Mouse (Mus musculus): ENCODE results near the gene Tra2a. TPM values are rescaled to one million over a fixed set of nuclear protein-coding genes. Genes with fewer than 3 reads are reported as not detected.

Tra2a gene
- polyA plus RNA-seq, 1 experiment from 2014 or later: 37.1 TPM

- Histone ChIP-seq H3K4me3 (ENCODE audit: low read depth, low read length) (peak overlapping the region; percentile 98), H3K4me1 (replicated peaks; ENCODE audit: control insufficient read depth, insufficient read depth, low read length) (peaks cover 19% of the 10 kb centered on the region), H3K36me3 (ENCODE audit: control insufficient read depth, insufficient read depth, low read length) (no peaks in the 10 kb centered on the region), H3K27me3 (replicated peaks; ENCODE audit: control insufficient read depth, insufficient read depth, low read length) (no peaks in the 10 kb centered on the region), H3K9ac (ENCODE audit: low read depth, low read length) (peak overlapping the region; percentile 96), H3K4me2 (peak overlapping the region; percentile 99), H3K9me3 (ENCODE audit: control insufficient read depth, low read length) (no peaks in the 10 kb centered on the region), H3K27ac (ENCODE audit: low read depth, low read length) (peak overlapping the region; percentile 99)
- DNase-seq (ENCODE audit: low spot score): no peak
- no peak for ATAC-seq (replicated peaks; ENCODE audit: low FRiP score)
- WGBS: 1% methylated on average over 14 of the region's 14 CpGs
These were observed 47.9 kb downstream of the Tra2a start for GRCm38 (mm10) chr6:49215748-49216585.

GRCm38 (mm10) chr6:49214928-49215747 lies 48.7 kb downstream of the Tra2a start, which contains the start of gene Igf2bp3:
TSS of gene Igf2bp3 (minus strand) at chr6:49214957.
- peak within 1 kb of the TSS; percentile 96 for H3K9ac ChIP-seq (ENCODE audit: low read depth, low read length)
- H3K36me3 ChIP-seq (ENCODE audit: control insufficient read depth, insufficient read depth, low read length): no peaks in the 10 kb centered on the region
- H3K4me2 ChIP-seq: peak within 1 kb of the TSS; percentile 99
- peaks cover 25% of the 10 kb centered on the region for H3K4me1 ChIP-seq (replicated peaks; ENCODE audit: control insufficient read depth, insufficient read depth, low read length)
- ATAC-seq (replicated peaks; ENCODE audit: low FRiP score) (peak; percentile 78), DNase-seq (ENCODE audit: low spot score) (peak; percentile 96)
- H3K27ac ChIP-seq (ENCODE audit: low read depth, low read length): peak within 1 kb of the TSS; percentile 99
- WGBS: 2% methylated on average over 65 of the region's 68 CpGs
- peak within 1 kb of the TSS; percentile 98 for H3K4me3 ChIP-seq (ENCODE audit: low read depth, low read length)
- no peaks in the 10 kb centered on the region for H3K27me3 ChIP-seq (replicated peaks; ENCODE audit: control insufficient read depth, insufficient read depth, low read length)
- no peaks in the 10 kb centered on the region for H3K9me3 ChIP-seq (ENCODE audit: control insufficient read depth, low read length)

- peak; percentile 87 for DNase-seq (ENCODE audit: low spot score)
These were observed 49.5 kb downstream of the Tra2a start for GRCm38 (mm10) chr6:49214086-49214927.

GRCm38 (mm10) chr6:49213581-49214085 lies 50.2 kb downstream of the Tra2a start:
- WGBS: under 1% methylated on average over 50 of the region's 50 CpGs
- peaks cover 31% of the 10 kb centered on the region for H3K4me1 ChIP-seq (replicated peaks; ENCODE audit: control insufficient read depth, insufficient read depth, low read length)
- ATAC-seq (replicated peaks; ENCODE audit: low FRiP score): no peak

More at GRCm38 (mm10) chr6:49214086-49214927, 49.5 kb downstream of the Tra2a start:
- peak overlapping the region; percentile 99 for H3K4me2 ChIP-seq
- under 1% methylated on average over 76 of the region's 76 CpGs for WGBS
- H3K4me1 ChIP-seq (replicated peaks; ENCODE audit: control insufficient read depth, insufficient read depth, low read length): peaks cover 30% of the 10 kb centered on the region
- H3K27ac ChIP-seq (ENCODE audit: low read depth, low read length): peak overlapping the region; percentile 99
- peak overlapping the region; percentile 96 for H3K9ac ChIP-seq (ENCODE audit: low read depth, low read length)
- no peaks in the 10 kb centered on the region for H3K9me3 ChIP-seq (ENCODE audit: control insufficient read depth, low read length)
- peak overlapping the region; percentile 98 for H3K4me3 ChIP-seq (ENCODE audit: low read depth, low read length)
- H3K36me3 ChIP-seq (ENCODE audit: control insufficient read depth, insufficient read depth, low read length): no peaks in the 10 kb centered on the region
- no peaks in the 10 kb centered on the region for H3K27me3 ChIP-seq (replicated peaks; ENCODE audit: control insufficient read depth, insufficient read depth, low read length)
- ATAC-seq (replicated peaks; ENCODE audit: low FRiP score): no peak

GRCm38 (mm10) chr6:49212931-49213580 lies 50.8 kb downstream of the Tra2a start:
- ATAC-seq (replicated peaks; ENCODE audit: low FRiP score): no peak

More at GRCm38 (mm10) chr6:49213581-49214085, 50.2 kb downstream of the Tra2a start:
- H3K9me3 ChIP-seq (ENCODE audit: control insufficient read depth, low read length): no peaks in the 10 kb centered on the region
- no peaks in the 10 kb centered on the region for H3K27me3 ChIP-seq (replicated peaks; ENCODE audit: control insufficient read depth, insufficient read depth, low read length)
- peak; percentile 66 for DNase-seq (ENCODE audit: low spot score)
- H3K4me2 ChIP-seq: peak overlapping the region; percentile 99
- H3K36me3 ChIP-seq (ENCODE audit: control insufficient read depth, insufficient read depth, low read length): no peaks in the 10 kb centered on the region
- peak overlapping the region; percentile 96 for H3K9ac ChIP-seq (ENCODE audit: low read depth, low read length)
- peak overlapping the region; percentile 99 for H3K27ac ChIP-seq (ENCODE audit: low read depth, low read length)
- peak overlapping the region; percentile 98 for H3K4me3 ChIP-seq (ENCODE audit: low read depth, low read length)

GRCm38 (mm10) chr6:49212141-49212540 lies 51.7 kb downstream of the Tra2a start:
- DNase-seq (ENCODE audit: low spot score): no peak
- Histone ChIP-seq H3K4me3 (ENCODE audit: low read depth, low read length) (peak overlapping the region; percentile 98), H3K9ac (ENCODE audit: low read depth, low read length) (no peak overlapping the region), H3K27ac (ENCODE audit: low read depth, low read length) (no peak overlapping the region), H3K36me3 (ENCODE audit: control insufficient read depth, insufficient read depth, low read length) (no peaks in the 10 kb centered on the region), H3K9me3 (ENCODE audit: control insufficient read depth, low read length) (no peaks in the 10 kb centered on the region), H3K27me3 (replicated peaks; ENCODE audit: control insufficient read depth, insufficient read depth, low read length) (no peaks in the 10 kb centered on the region), H3K4me2 (peak overlapping the region; percentile 99), H3K4me1 (replicated peaks; ENCODE audit: control insufficient read depth, insufficient read depth, low read length) (peaks cover 36% of the 10 kb centered on the region)
- no peak for ATAC-seq (replicated peaks; ENCODE audit: low FRiP score)
- 39% methylated on average over 3 of the region's 4 CpGs for WGBS

More at GRCm38 (mm10) chr6:49212931-49213580, 50.8 kb downstream of the Tra2a start:
- Histone ChIP-seq H3K9me3 (ENCODE audit: control insufficient read depth, low read length) (no peaks in the 10 kb centered on the region), H3K27me3 (replicated peaks; ENCODE audit: control insufficient read depth, insufficient read depth, low read length) (no peaks in the 10 kb centered on the region), H3K4me3 (ENCODE audit: low read depth, low read length) (peak overlapping the region; percentile 98), H3K4me2 (peak overlapping the region; percentile 99), H3K27ac (ENCODE audit: low read depth, low read length) (peak overlapping the region; percentile 99), H3K4me1 (replicated peaks; ENCODE audit: control insufficient read depth, insufficient read depth, low read length) (peaks cover 36% of the 10 kb centered on the region), H3K9ac (ENCODE audit: low read depth, low read length) (peak overlapping the region; percentile 96), H3K36me3 (ENCODE audit: control insufficient read depth, insufficient read depth, low read length) (no peaks in the 10 kb centered on the region)
- 5% methylated on average over 20 of the region's 20 CpGs for WGBS
- DNase-seq (ENCODE audit: low spot score): no peak

- no peak overlapping the region for H3K9ac ChIP-seq (ENCODE audit: low read depth, low read length)
- DNase-seq (ENCODE audit: low spot score) (no peak), ATAC-seq (replicated peaks; ENCODE audit: low FRiP score) (no peak)
- peak overlapping the region; percentile 57 for H3K4me2 ChIP-seq
- 0 out of 2 replicates have a peak, but pooled peaks cover 1% of the 10 kb centered on the region for H3K36me3 ChIP-seq (ENCODE audit: control insufficient read depth, insufficient read depth, low read length)
- peak overlapping the region; percentile 8; the same call in 1 of the 2 replicates for H3K27ac ChIP-seq (ENCODE audit: low read depth, low read length)
- no peak overlapping the region for H3K4me3 ChIP-seq (ENCODE audit: low read depth, low read length)
- H3K4me1 ChIP-seq (replicated peaks; ENCODE audit: control insufficient read depth, insufficient read depth, low read length): peaks cover 36% of the 10 kb centered on the region
- H3K9me3 ChIP-seq (ENCODE audit: control insufficient read depth, low read length): no peaks in the 10 kb centered on the region
- no peaks in the 10 kb centered on the region for H3K27me3 ChIP-seq (replicated peaks; ENCODE audit: control insufficient read depth, insufficient read depth, low read length)
- WGBS: 44% methylated on average over 5 of the region's 5 CpGs
These were observed 52.2 kb downstream of the Tra2a start for GRCm38 (mm10) chr6:49211596-49211995.

Data from liver, embryonic 11.5 days (tissue).